Mouse (Mus musculus): ENCODE measurements around the gene Gm3512.
"Not testable (repeated sequence)": the region's sequence is repeated elsewhere in the genome, so short reads cannot be mapped to it uniquely, and the experiment has no call there.

The Gm3512 gene

GRCm38 (mm10) chr14:7174483-7174971, at the start of gene Gm3512:
TSS of gene Gm3512 (minus strand) at chr14:7174533.
- in situ Hi-C loops (cut with MboI; ENCODE audit: unreplicated experiment in 2 of 2) = not testable (repeated sequence)

GRCm38 (mm10) chr14:7200070-7200469, 25.7 kb upstream of the Gm3512 start:
- in situ Hi-C loops (cut with MboI; ENCODE audit: unreplicated experiment in 2 of 2) = not testable (repeated sequence)

GRCm38 (mm10) chr14:7194440-7194839, 20.1 kb upstream of the Gm3512 start, which contains the start of gene Gm16434:
TSS of gene Gm16434 (minus strand) at chr14:7194540.
- in situ Hi-C loops (cut with MboI; ENCODE audit: unreplicated experiment in 2 of 2) = not testable (repeated sequence)

- in situ Hi-C loops (cut with MboI; ENCODE audit: unreplicated experiment in 2 of 2) = not testable (repeated sequence)
Measured at GRCm38 (mm10) chr14:7125312-7125711, 49.0 kb downstream of the Gm3512 start, which contains the start of gene Gm6676. TSS of gene Gm6676 (minus strand) at chr14:7125412.

GRCm38 (mm10) chr14:7105124-7105802, 69.1 kb downstream of the Gm3512 start:
- in situ Hi-C loops (cut with MboI; ENCODE audit: unreplicated experiment in 2 of 2) = not testable (repeated sequence)
